Mouse (Mus musculus): ENCODE measurements around the gene Harbi1. TPM values are rescaled to one million over a fixed set of nuclear protein-coding genes. Genes with fewer than 3 reads are reported as not detected.

The Harbi1 gene
- 15.1 TPM for polyA plus RNA-seq (2017; shearing (Covaris generic))

GRCm38 (mm10) chr2:91710272-91711234, at the start of gene Harbi1, which contains the start of gene Atg13:
Harbi1 (plus strand) TSS chr2:91710852.
Atg13 (minus strand) TSS chr2:91710576.

GRCm38 (mm10) chr2:91729971-91730821, 19.5 kb downstream of the Harbi1 start, which contains the start of gene Ambra1:
Ambra1 (plus strand) TSS chr2:91730134.

Other genes starting within 250 kb of the Harbi1 start
- 63.3 TPM for gene Ckap5, start 184.1 kb upstream of the Harbi1 start, polyA plus RNA-seq (2017; shearing (Covaris generic))
- gene F2, start 74.4 kb upstream of the Harbi1 start, polyA plus RNA-seq (2017; shearing (Covaris generic)): not detected
- gene Zfp408, start 61.1 kb upstream of the Harbi1 start, polyA plus RNA-seq (2017; shearing (Covaris generic)): 27.3 TPM
- gene Arhgap1, start 61.0 kb upstream of the Harbi1 start, polyA plus RNA-seq (2017; shearing (Covaris generic)): 231 TPM
- 65.3 TPM for gene Atg13, start 276 bp upstream of the Harbi1 start, polyA plus RNA-seq (2017; shearing (Covaris generic))
- gene Ambra1, start 19.3 kb downstream of the Harbi1 start, polyA plus RNA-seq (2017; shearing (Covaris generic)): 64.2 TPM
- 0.80 TPM for gene Chrm4, start 216.4 kb downstream of the Harbi1 start, polyA plus RNA-seq (2017; shearing (Covaris generic))
- gene Mdk, start 221.4 kb downstream of the Harbi1 start, polyA plus RNA-seq (2017; shearing (Covaris generic)): 1.2 TPM
- 0.35 TPM for gene Gm9821, start 234.9 kb downstream of the Harbi1 start, polyA plus RNA-seq (2017; shearing (Covaris generic))